Mouse (Mus musculus) thymus, adult 2 months (tissue): ENCODE measurements at regions not wholly inside any gene's neighbourhood (a gene's known extent, or its start where the extent isn't known, plus 50 kb on each side); places are given as distances from the start of the nearest gene placed in this dataset.

Source experiments
- CTCF ChIP-seq: fragments of 200-500 bp; IDR thresholded peaks from 2 replicates; pipeline ENCODE4 v1.5.1; 2012; ENCODE audit warnings: mild to moderate bottlenecking, control low read depth, low read length, moderate library complexity, borderline replicate concordance; ENCODE audit not compliant: control insufficient read depth, poor library complexity, insufficient read depth; ENCODE audit errors: extremely low read depth
- POLR2A ChIP-seq: fragments of 200-500 bp; IDR thresholded peaks from 2 replicates; pipeline ENCODE4 v1.6.1; 2012; ENCODE audit warnings: mild to moderate bottlenecking, low read length, control low read depth, moderate library complexity; ENCODE audit not compliant: control insufficient read depth, poor library complexity, insufficient read depth; ENCODE audit errors: extremely low read depth

GRCm38 (mm10) chr17:83160296-83160695 is 54.8 kb upstream of the Pkdcc start:
- TF ChIP-seq POLR2A: no peak
- TF ChIP-seq CTCF: no peak
